Mouse (Mus musculus): ENCODE measurements around the gene Slc7a5. TPM values are rescaled to one million over a fixed set of nuclear protein-coding genes. Genes with fewer than 3 reads are reported as not detected.

The Slc7a5 gene
- polyA plus RNA-seq, 1 experiment from 2014 or later: 13.4 TPM

GRCm38 (mm10) chr8:121949222-121949800 is 41.8 kb upstream of the Slc7a5 start, which contains the start of gene Banp:
Banp (plus strand) TSS chr8:121949750.
- Histone ChIP-seq H3K4me3 (replicated peaks) (peak within 1 kb of the TSS; percentile 95), H3K27ac (peak within 1 kb of the TSS; percentile 95), H3K4me1 (replicated peaks) (peaks cover 48% of the 10 kb centered on the region), H3K36me3 (peaks cover 18% of the 10 kb centered on the region), H3K9ac (replicated peaks) (peak within 1 kb of the TSS; percentile 98), H3K27me3 (no peaks in the 10 kb centered on the region; the same call in 1 of the 2 replicates), H3K9me3 (no peaks in the 10 kb centered on the region), H3K4me2 (peak within 1 kb of the TSS; percentile 81)
- no peak for ATAC-seq (ENCODE audit: insufficient number of reproducible peaks, insufficient read depth, low FRiP score, low TSS enrichment, low read depth)
- 63% methylated on average over 6 of the region's 6 CpGs for WGBS

- 60% methylated on average over 19 of the region's 19 CpGs for WGBS
- H3K4me3 ChIP-seq (replicated peaks): peak overlapping the region; percentile 40
These were observed 41.0 kb upstream of the Slc7a5 start for GRCm38 (mm10) chr8:121948321-121949145.

GRCm38 (mm10) chr8:121947753-121948141 is 40.3 kb upstream of the Slc7a5 start:
- Histone ChIP-seq H3K27ac (peak overlapping the region; percentile 95), H3K27me3 (no peaks in the 10 kb centered on the region; the same call in 1 of the 2 replicates), H3K4me3 (replicated peaks) (peak overlapping the region; percentile 40), H3K4me1 (replicated peaks) (peaks cover 42% of the 10 kb centered on the region), H3K4me2 (peak overlapping the region; percentile 70), H3K36me3 (peaks cover 2% of the 10 kb centered on the region; the same call in 1 of the 2 replicates), H3K9ac (replicated peaks) (peak overlapping the region; percentile 57), H3K9me3 (no peaks in the 10 kb centered on the region)
- ATAC-seq (ENCODE audit: insufficient number of reproducible peaks, insufficient read depth, low FRiP score, low TSS enrichment, low read depth): peak; percentile 41
- 1% methylated on average over 18 of the region's 18 CpGs for WGBS

More at GRCm38 (mm10) chr8:121948321-121949145, 41.0 kb upstream of the Slc7a5 start:
- H3K9me3 ChIP-seq: no peaks in the 10 kb centered on the region
- H3K4me1 ChIP-seq (replicated peaks): peaks cover 44% of the 10 kb centered on the region
- peak overlapping the region; percentile 95 for H3K27ac ChIP-seq
- ATAC-seq (ENCODE audit: insufficient number of reproducible peaks, insufficient read depth, low FRiP score, low TSS enrichment, low read depth): no peak
- no peaks in the 10 kb centered on the region; the same call in 1 of the 2 replicates for H3K27me3 ChIP-seq
- H3K4me2 ChIP-seq: peak overlapping the region; percentile 70
- H3K36me3 ChIP-seq: peaks cover 10% of the 10 kb centered on the region
- peak overlapping the region; percentile 57; the same call in 1 of the 2 replicates for H3K9ac ChIP-seq (replicated peaks)

- WGBS: 31% methylated on average over 19 of the region's 19 CpGs
- Histone ChIP-seq H3K9me3 (no peaks in the 10 kb centered on the region), H3K27ac (peak overlapping the region; percentile 95), H3K4me1 (replicated peaks) (peaks cover 37% of the 10 kb centered on the region), H3K27me3 (no peaks in the 10 kb centered on the region; the same call in 1 of the 2 replicates), H3K4me2 (peak overlapping the region; percentile 70), H3K4me3 (replicated peaks) (peak overlapping the region; percentile 40), H3K9ac (replicated peaks) (peak overlapping the region; percentile 57), H3K36me3 (no peaks in the 10 kb centered on the region)
- ATAC-seq (ENCODE audit: insufficient number of reproducible peaks, insufficient read depth, low FRiP score, low TSS enrichment, low read depth): no peak
These were observed 39.7 kb upstream of the Slc7a5 start for GRCm38 (mm10) chr8:121947047-121947752.

- H3K4me3 ChIP-seq (replicated peaks): no peak overlapping the region
- no peak overlapping the region for H3K9ac ChIP-seq (replicated peaks)
- ATAC-seq (ENCODE audit: insufficient number of reproducible peaks, insufficient read depth, low FRiP score, low TSS enrichment, low read depth): no peak
- H3K4me2 ChIP-seq: no peak overlapping the region
- H3K27me3 ChIP-seq: no peaks in the 10 kb centered on the region; the same call in 1 of the 2 replicates
- no peak overlapping the region for H3K27ac ChIP-seq
- peaks cover 28% of the 10 kb centered on the region for H3K4me1 ChIP-seq (replicated peaks)
- H3K36me3 ChIP-seq: no peaks in the 10 kb centered on the region
- 81% methylated on average over 7 of the region's 7 CpGs for WGBS
- H3K9me3 ChIP-seq: no peaks in the 10 kb centered on the region
These were observed 38.9 kb upstream of the Slc7a5 start for GRCm38 (mm10) chr8:121946351-121946750.

GRCm38 (mm10) chr8:121944831-121945230 is 37.3 kb upstream of the Slc7a5 start, which contains the start of gene Car5a:
Car5a (minus strand) TSS chr8:121944904.
- no peak for ATAC-seq (ENCODE audit: insufficient number of reproducible peaks, insufficient read depth, low FRiP score, low TSS enrichment, low read depth)
- Histone ChIP-seq H3K9ac (replicated peaks) (no peak within 1 kb of the TSS), H3K27me3 (no peaks in the 10 kb centered on the region; the same call in 1 of the 2 replicates), H3K4me2 (no peak within 1 kb of the TSS), H3K36me3 (no peaks in the 10 kb centered on the region), H3K4me1 (replicated peaks) (peaks cover 28% of the 10 kb centered on the region), H3K9me3 (no peaks in the 10 kb centered on the region), H3K4me3 (replicated peaks) (no peak within 1 kb of the TSS), H3K27ac (no peak within 1 kb of the TSS)

- no peak overlapping the region for H3K27ac ChIP-seq
- ATAC-seq (ENCODE audit: insufficient number of reproducible peaks, insufficient read depth, low FRiP score, low TSS enrichment, low read depth): no peak
- no peak overlapping the region for H3K4me2 ChIP-seq
- H3K27me3 ChIP-seq: no peaks in the 10 kb centered on the region; the same call in 1 of the 2 replicates
- H3K9me3 ChIP-seq: no peaks in the 10 kb centered on the region
- WGBS: 84% methylated on average over 8 of the region's 8 CpGs
- H3K36me3 ChIP-seq: no peaks in the 10 kb centered on the region
- H3K4me3 ChIP-seq (replicated peaks): no peak overlapping the region
- H3K4me1 ChIP-seq (replicated peaks): peaks cover 20% of the 10 kb centered on the region
- no peak overlapping the region for H3K9ac ChIP-seq (replicated peaks)
These were observed 36.2 kb upstream of the Slc7a5 start for GRCm38 (mm10) chr8:121943716-121944115.

- Histone ChIP-seq H3K27ac (no peak overlapping the region), H3K27me3 (no peaks in the 10 kb centered on the region; the same call in 1 of the 2 replicates)
These were observed 35.6 kb upstream of the Slc7a5 start for GRCm38 (mm10) chr8:121943057-121943540.

GRCm38 (mm10) chr8:121938732-121939131 is 31.2 kb upstream of the Slc7a5 start:
- H3K4me3 ChIP-seq (replicated peaks): no peak overlapping the region
- 91% methylated on average over 7 of the region's 7 CpGs for WGBS
- H3K36me3 ChIP-seq: no peaks in the 10 kb centered on the region
- H3K9ac ChIP-seq (replicated peaks): no peak overlapping the region
- no peaks in the 10 kb centered on the region for H3K9me3 ChIP-seq
- H3K27ac ChIP-seq: no peak overlapping the region
- no peak overlapping the region for H3K4me2 ChIP-seq
- no peaks in the 10 kb centered on the region; the same call in 1 of the 2 replicates for H3K27me3 ChIP-seq
- H3K4me1 ChIP-seq (replicated peaks): peaks cover 11% of the 10 kb centered on the region
- ATAC-seq (ENCODE audit: insufficient number of reproducible peaks, insufficient read depth, low FRiP score, low TSS enrichment, low read depth): no peak

More at GRCm38 (mm10) chr8:121943057-121943540, 35.6 kb upstream of the Slc7a5 start:
- ATAC-seq (ENCODE audit: insufficient number of reproducible peaks, insufficient read depth, low FRiP score, low TSS enrichment, low read depth): no peak
- Histone ChIP-seq H3K9me3 (no peaks in the 10 kb centered on the region), H3K4me1 (replicated peaks) (peaks cover 14% of the 10 kb centered on the region), H3K9ac (replicated peaks) (no peak overlapping the region), H3K4me2 (no peak overlapping the region), H3K36me3 (no peaks in the 10 kb centered on the region), H3K4me3 (replicated peaks) (no peak overlapping the region)
- 11% methylated on average over 2 of the region's 2 CpGs for WGBS

GRCm38 (mm10) chr8:121936391-121936790 is 28.9 kb upstream of the Slc7a5 start:
- Histone ChIP-seq H3K4me2 (no peak overlapping the region), H3K36me3 (no peaks in the 10 kb centered on the region), H3K4me1 (replicated peaks) (peaks cover 11% of the 10 kb centered on the region), H3K4me3 (replicated peaks) (no peak overlapping the region), H3K9me3 (no peaks in the 10 kb centered on the region), H3K27me3 (no peaks in the 10 kb centered on the region; the same call in 1 of the 2 replicates), H3K27ac (no peak overlapping the region), H3K9ac (replicated peaks) (no peak overlapping the region)
- no peak for ATAC-seq (ENCODE audit: insufficient number of reproducible peaks, insufficient read depth, low FRiP score, low TSS enrichment, low read depth)
- 47% methylated on average over 14 of the region's 14 CpGs for WGBS
